In the genomic region with DNA sequence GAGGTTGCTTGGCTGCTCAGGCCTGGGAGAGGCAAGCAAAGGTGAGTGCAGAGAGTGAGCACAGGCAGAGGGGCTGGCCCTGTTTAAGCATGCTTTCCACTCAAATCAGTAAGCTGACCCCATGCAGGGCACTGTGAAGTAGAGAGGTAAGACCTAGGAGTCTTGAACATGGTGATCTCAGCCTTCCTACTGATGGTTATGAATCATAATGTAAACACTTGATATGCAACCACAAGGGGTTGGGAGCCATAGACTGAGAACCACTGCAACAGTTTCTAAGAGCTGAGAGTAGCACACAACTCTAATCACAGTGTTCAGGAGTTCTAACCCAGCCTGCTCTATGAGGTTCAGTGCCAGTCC, we compare ENCODE assay signal across 16 mouse cellular contexts. TPM values are rescaled to one million over a fixed set of nuclear protein-coding genes. Genes with fewer than 3 reads are reported as not detected.
DNase-seq lines count a peak whose midpoint lies in the region; ATAC-seq and TF ChIP-seq lines count a peak whose summit lies in the region.
"Had no signal": no experiment of that assay in that cellular context is flagged by ENCODE, and none has a peak within 500 bp of the region (broad histone marks: within the 10 kb centered on the region; RNA-seq: fewer than 3 reads in every experiment).

No protein-coding gene starts in this region.

- peak overlapping the region; percentile 34 for H3K4me2 ChIP-seq in hindbrain, postnatal 0 days (ENCODE audit: low read depth, low read length)
- H3K4me2 ChIP-seq in hindbrain, embryonic 14.5 days (replicated peaks) = no peak overlapping the region
- peak overlapping the region; percentile 27 for H3K4me2 ChIP-seq in stomach, embryonic 15.5 days
- H3K4me2 ChIP-seq: embryonic facial prominence, embryonic 12.5 days had no signal

- H3K4me3 ChIP-seq in hindbrain, postnatal 0 days (ENCODE audit: low read length) = no peak overlapping the region
- no peak overlapping the region for H3K4me3 ChIP-seq in hindbrain, embryonic 14.5 days (replicated peaks; ENCODE audit: low read length)
- H3K4me3 ChIP-seq in spleen, adult 2 months (ENCODE audit: extremely low read depth, insufficient read depth, insufficient read length) = no peak overlapping the region; the same call in 1 of the 2 replicates
- H3K4me3 ChIP-seq in stomach, embryonic 15.5 days (replicated peaks) = no peak overlapping the region
- H3K4me3 ChIP-seq: embryonic facial prominence, embryonic 12.5 days had no signal

- no peak for TF ChIP-seq POLR2A in spleen, adult 2 months (IDR thresholded peaks at IDR 0.05; ENCODE audit: low read depth, low read length)

- no peak for TF ChIP-seq CTCF in hindbrain, postnatal 0 days (IDR thresholded peaks at IDR 0.05; ENCODE audit: low read depth)
- TF ChIP-seq CTCF in spleen, adult 2 months (IDR thresholded peaks at IDR 0.05; ENCODE audit: extremely low read depth, insufficient read depth, insufficient read length, insufficient replicate concordance) = no peak

- 0 out of 2 replicates have a peak overlapping the region, but pooled peaks have one; percentile 13 for H3K9ac ChIP-seq in hindbrain, postnatal 0 days (replicated peaks; ENCODE audit: low read length)
- H3K9ac ChIP-seq in hindbrain, embryonic 14.5 days = no peak overlapping the region
- no peak overlapping the region for H3K9ac ChIP-seq in stomach, embryonic 15.5 days
- H3K9ac ChIP-seq: embryonic facial prominence, embryonic 12.5 days had no signal

- DNase-seq in hindbrain, postnatal 0 days (ENCODE audit: low spot score) = no peak
- DNase-seq in hindbrain, embryonic 14.5 days (ENCODE audit: low spot score) = no peak
- DNase-seq in spleen, adult 2 months (ENCODE audit: low read depth in 1 of 2, low spot score in 2 of 2) = no peak
- no peak for DNase-seq in spleen, postnatal 10 days (ENCODE audit: low spot score in 2 of 2)
- DNase-seq in embryo, embryonic 11 days = no peak
- no peak for DNase-seq in cerebellum, postnatal 10 days

- no peaks in the 10 kb centered on the region for H3K36me3 ChIP-seq in hindbrain, postnatal 0 days (ENCODE audit: insufficient read depth, low read length)
- H3K36me3 ChIP-seq in hindbrain, embryonic 14.5 days (replicated peaks; ENCODE audit: control insufficient read depth, insufficient read depth) = no peaks in the 10 kb centered on the region
- no peaks in the 10 kb centered on the region for H3K36me3 ChIP-seq in spleen, adult 2 months (ENCODE audit: control insufficient read depth, insufficient read depth, low read length)
- H3K36me3 ChIP-seq in stomach, embryonic 15.5 days = no peaks in the 10 kb centered on the region
- H3K36me3 ChIP-seq: embryonic facial prominence, embryonic 12.5 days had no signal

- H3K9me3 ChIP-seq in hindbrain, postnatal 0 days (ENCODE audit: low read length) = no peaks in the 10 kb centered on the region
- no peaks in the 10 kb centered on the region for H3K9me3 ChIP-seq in hindbrain, embryonic 14.5 days (ENCODE audit: control insufficient read depth, low read length)
- no peaks in the 10 kb centered on the region for H3K9me3 ChIP-seq in stomach, embryonic 15.5 days
- H3K9me3 ChIP-seq: embryonic facial prominence, embryonic 12.5 days had no signal

- no peak for ATAC-seq in hindbrain, postnatal 0 days
- ATAC-seq in hindbrain, embryonic 14.5 days (ENCODE audit: low FRiP score) = no peak
- ATAC-seq in inflammation-experienced regulatory T-cells, adult 6 months = peak; percentile 10
- 0 out of 2 replicates have a peak, but pooled peaks have one; percentile 10 for ATAC-seq in stomach, embryonic 15.5 days (ENCODE audit: insufficient read depth, low FRiP score, low read depth)
- ATAC-seq: forebrain, embryonic 16.5 days had no signal

- no peaks in the 10 kb centered on the region for H3K27me3 ChIP-seq in hindbrain, postnatal 0 days (ENCODE audit: insufficient read depth, low read length)
- H3K27me3 ChIP-seq in hindbrain, embryonic 14.5 days (ENCODE audit: control insufficient read depth, insufficient read depth, low read length) = no peaks in the 10 kb centered on the region
- no peaks in the 10 kb centered on the region for H3K27me3 ChIP-seq in spleen, adult 2 months (ENCODE audit: control insufficient read depth, insufficient read depth, low read length)
- H3K27me3 ChIP-seq in stomach, embryonic 15.5 days (replicated peaks) = no peaks in the 10 kb centered on the region
- H3K27me3 ChIP-seq: embryonic facial prominence, embryonic 12.5 days had no signal

- H3K4me1 ChIP-seq in hindbrain, postnatal 0 days (ENCODE audit: insufficient read depth, low read length) = no peaks in the 10 kb centered on the region
- no peaks in the 10 kb centered on the region for H3K4me1 ChIP-seq in hindbrain, embryonic 14.5 days (replicated peaks; ENCODE audit: control insufficient read depth, insufficient read depth, low read length)
- no peaks in the 10 kb centered on the region for H3K4me1 ChIP-seq in spleen, adult 2 months (ENCODE audit: control insufficient read depth, insufficient read depth, insufficient read length)
- peaks cover 5% of the 10 kb centered on the region; the same call in 1 of the 2 replicates for H3K4me1 ChIP-seq in stomach, embryonic 15.5 days
- H3K4me1 ChIP-seq: embryonic facial prominence, embryonic 12.5 days had no signal

- H3K27ac ChIP-seq in hindbrain, postnatal 0 days = no peak overlapping the region; the same call in 1 of the 2 replicates
- H3K27ac ChIP-seq in hindbrain, embryonic 14.5 days = no peak overlapping the region
- peak overlapping the region; percentile 16; the same call in 1 of the 2 replicates for H3K27ac ChIP-seq in spleen, adult 2 months (ENCODE audit: insufficient read depth, low read length)
- H3K27ac ChIP-seq in stomach, embryonic 15.5 days = 0 out of 2 replicates have a peak overlapping the region, but pooled peaks have one; percentile 11
- H3K27ac ChIP-seq: embryonic facial prominence, embryonic 12.5 days had no signal

RNA-seq across cellular contexts. Expression of a gene that starts 22.2 kb away (rescaled TPM):
- total RNA-seq in hindbrain, postnatal 0 days (2014; rRNA removed) = 0.36 and 0.42 TPM in 2 replicates
- 0.48 and 0.66 TPM in 2 replicates for polyA plus RNA-seq in hindbrain, postnatal 0 days (2015; fragmentation: Nextera tagmentation; extraction: Ambion mirVana)
- 0.27 and 0.38 TPM in 2 replicates for polyA plus RNA-seq in hindbrain, embryonic 14.5 days (2014; fragmentation: Nextera tagmentation; extraction: Ambion mirVana)
- 0.19 and 0.46 TPM in 2 replicates for polyA plus RNA-seq in spleen, adult 2 months (2012; rRNA removed)
- polyA plus RNA-seq in inflammation-experienced regulatory T-cells, adult 6 months (2017; shearing (Covaris generic)) = under 1 TPM; 0.21 to 0.45 (median 0.28) TPM
- 0.10 and 0.14 TPM in 2 replicates for polyA plus RNA-seq in stomach, embryonic 15.5 days (2015; fragmentation: Nextera tagmentation; extraction: Ambion mirVana)
- total RNA-seq: heart, postnatal 4 days; left cerebral cortex, postnatal 36 days; megakaryocyte progenitor cell, adult 5-6 weeks; neutrophil, adult 5-6 weeks had no signal

RNA-seq across cellular contexts. Expression of a gene that starts 33.9 kb away (rescaled TPM):
- total RNA-seq in hindbrain, postnatal 0 days (2014; rRNA removed) = 1.5 and 2.8 TPM in 2 replicates
- polyA plus RNA-seq in hindbrain, postnatal 0 days (2015; fragmentation: Nextera tagmentation; extraction: Ambion mirVana) = 0.53 TPM in 2 replicates
- polyA plus RNA-seq in hindbrain, embryonic 14.5 days (2014; fragmentation: Nextera tagmentation; extraction: Ambion mirVana) = 2.1 and 2.4 TPM in 2 replicates
- 4.3 and 6.0 TPM in 2 replicates for polyA plus RNA-seq in spleen, adult 2 months (2012; rRNA removed)
- polyA plus RNA-seq in inflammation-experienced regulatory T-cells, adult 6 months (2017; shearing (Covaris generic)) = not detected
- 6.6 and 7.5 TPM in 2 replicates for polyA plus RNA-seq in stomach, embryonic 15.5 days (2015; fragmentation: Nextera tagmentation; extraction: Ambion mirVana)

RNA-seq across cellular contexts. Expression of a gene that starts 52.5 kb away (rescaled TPM):
- total RNA-seq in hindbrain, postnatal 0 days (2014; rRNA removed) = 0.42 and 2.3 TPM in 2 replicates
- polyA plus RNA-seq in hindbrain, postnatal 0 days (2015; fragmentation: Nextera tagmentation; extraction: Ambion mirVana) = 4.0 and 5.0 TPM in 2 replicates
- polyA plus RNA-seq in hindbrain, embryonic 14.5 days (2014; fragmentation: Nextera tagmentation; extraction: Ambion mirVana) = 2.8 and 7.8 TPM in 2 replicates
- polyA plus RNA-seq in spleen, adult 2 months (2012; rRNA removed) = not detected in 2 replicates
- not detected for polyA plus RNA-seq in inflammation-experienced regulatory T-cells, adult 6 months (2017; shearing (Covaris generic))
- polyA plus RNA-seq in stomach, embryonic 15.5 days (2015; fragmentation: Nextera tagmentation; extraction: Ambion mirVana) = not detected in 2 replicates
- total RNA-seq: adrenal gland, adult 18-20 months; heart, postnatal 4 days; left cerebral cortex, postnatal 36 days; neutrophil, adult 5-6 weeks had no signal
- polyA plus RNA-seq: large intestine, adult 2 months had no signal

Comparison
In these comparisons a context has a peak if more than half of its experiments do, and no peak if none do; other contexts are left out.
1. ATAC-seq: peak in inflammation-experienced regulatory T-cells, adult 6 months (single experiment) and stomach, embryonic 15.5 days (single experiment); none in hindbrain, postnatal 0 days (single experiment) and hindbrain, embryonic 14.5 days (single experiment).
2. H3K27ac ChIP-seq: peak in spleen, adult 2 months (single experiment) and stomach, embryonic 15.5 days (single experiment); none in hindbrain, postnatal 0 days (single experiment) and hindbrain, embryonic 14.5 days (single experiment).